Mouse (Mus musculus): ENCODE measurements at regions not wholly inside any gene's neighbourhood (a gene's known extent, or its start where the extent isn't known, plus 50 kb on each side); places are given as distances from the start of the nearest gene placed in this dataset.

GRCm38 (mm10) chr10:37280823-37281222 is 142.1 kb upstream of the Marcks start:
- Histone ChIP-seq H3K36me3 (ENCODE audit: control insufficient read depth, insufficient read depth, low read length) (no peaks in the 10 kb centered on the region), H3K4me3 (ENCODE audit: control insufficient read depth, insufficient read depth, low read length) (no peak overlapping the region), H3K4me1 (replicated peaks; ENCODE audit: control insufficient read depth, insufficient read depth, low read length) (no peaks in the 10 kb centered on the region), H3K27ac (ENCODE audit: control insufficient read depth, insufficient read depth, low read length) (no peak overlapping the region), H3K27me3 (ENCODE audit: control insufficient read depth, insufficient read depth, low read length) (no peaks in the 10 kb centered on the region)
- no peak for DNase-seq
- WGBS = 92% methylated on average over 4 of the region's 4 CpGs
- TF ChIP-seq POLR2A (IDR thresholded peaks at IDR 0.05; ENCODE audit: control insufficient read depth, extremely low read depth, insufficient read depth, low read length, poor library complexity) (no peak), CTCF (IDR thresholded peaks at IDR 0.05; ENCODE audit: borderline replicate concordance, control insufficient read depth, extremely low read depth, insufficient read depth, low read length, poor library complexity) (no peak)

- no peak overlapping the region for H3K4me3 ChIP-seq (ENCODE audit: control insufficient read depth, insufficient read depth, low read length)
- no peak overlapping the region for H3K27ac ChIP-seq (ENCODE audit: control insufficient read depth, insufficient read depth, low read length)
- TF ChIP-seq POLR2A (IDR thresholded peaks at IDR 0.05; ENCODE audit: control insufficient read depth, extremely low read depth, insufficient read depth, low read length, poor library complexity) (no peak), CTCF (IDR thresholded peaks at IDR 0.05; ENCODE audit: borderline replicate concordance, control insufficient read depth, extremely low read depth, insufficient read depth, low read length, poor library complexity) (no peak)
- no peaks in the 10 kb centered on the region for H3K27me3 ChIP-seq (ENCODE audit: control insufficient read depth, insufficient read depth, low read length)
- DNase-seq = no peak
- no peaks in the 10 kb centered on the region for H3K4me1 ChIP-seq (replicated peaks; ENCODE audit: control insufficient read depth, insufficient read depth, low read length)
- no peaks in the 10 kb centered on the region for H3K36me3 ChIP-seq (ENCODE audit: control insufficient read depth, insufficient read depth, low read length)
- WGBS = 74% methylated on average over 6 of the region's 6 CpGs
Measured at GRCm38 (mm10) chr10:37280150-37280820, 141.6 kb upstream of the Marcks start.

- H3K36me3 ChIP-seq (ENCODE audit: control insufficient read depth, insufficient read depth, low read length) = no peaks in the 10 kb centered on the region
- no peak overlapping the region for H3K4me3 ChIP-seq (ENCODE audit: control insufficient read depth, insufficient read depth, low read length)
- no peak for DNase-seq
- H3K27ac ChIP-seq (ENCODE audit: control insufficient read depth, insufficient read depth, low read length) = no peak overlapping the region
- no peaks in the 10 kb centered on the region for H3K27me3 ChIP-seq (ENCODE audit: control insufficient read depth, insufficient read depth, low read length)
- no peak for TF ChIP-seq POLR2A (IDR thresholded peaks at IDR 0.05; ENCODE audit: control insufficient read depth, extremely low read depth, insufficient read depth, low read length, poor library complexity)
- TF ChIP-seq CTCF (IDR thresholded peaks at IDR 0.05; ENCODE audit: borderline replicate concordance, control insufficient read depth, extremely low read depth, insufficient read depth, low read length, poor library complexity) = no peak
- WGBS = 94% methylated on average over 1 of the region's 1 CpGs
- no peaks in the 10 kb centered on the region for H3K4me1 ChIP-seq (replicated peaks; ENCODE audit: control insufficient read depth, insufficient read depth, low read length)
Measured at GRCm38 (mm10) chr10:37279316-37279715, 140.6 kb upstream of the Marcks start.

- 97% methylated on average over 1 of the region's 1 CpGs for whole genome bisulfite sequencing
- no peak for TF ChIP-seq CTCF (IDR thresholded peaks at IDR 0.05; ENCODE audit: borderline replicate concordance, control insufficient read depth, extremely low read depth, insufficient read depth, low read length, poor library complexity)
- no peak for TF ChIP-seq POLR2A (IDR thresholded peaks at IDR 0.05; ENCODE audit: control insufficient read depth, extremely low read depth, insufficient read depth, low read length, poor library complexity)
- no peaks in the 10 kb centered on the region for H3K4me1 ChIP-seq (replicated peaks; ENCODE audit: control insufficient read depth, insufficient read depth, low read length)
- no peaks in the 10 kb centered on the region for H3K36me3 ChIP-seq (ENCODE audit: control insufficient read depth, insufficient read depth, low read length)
- no peaks in the 10 kb centered on the region for H3K27me3 ChIP-seq (ENCODE audit: control insufficient read depth, insufficient read depth, low read length)
- H3K4me3 ChIP-seq (ENCODE audit: control insufficient read depth, insufficient read depth, low read length) = no peak overlapping the region
- H3K27ac ChIP-seq (ENCODE audit: control insufficient read depth, insufficient read depth, low read length) = no peak overlapping the region
- DNase-seq = no peak
Measured at GRCm38 (mm10) chr10:37275857-37276256, 137.1 kb upstream of the Marcks start.

- no peak overlapping the region for H3K27ac ChIP-seq (ENCODE audit: control insufficient read depth, insufficient read depth, low read length)
- no peaks in the 10 kb centered on the region for H3K36me3 ChIP-seq (ENCODE audit: control insufficient read depth, insufficient read depth, low read length)
- WGBS = 93% methylated on average over 7 of the region's 7 CpGs
- DNase-seq = no peak
- TF ChIP-seq POLR2A (IDR thresholded peaks at IDR 0.05; ENCODE audit: control insufficient read depth, extremely low read depth, insufficient read depth, low read length, poor library complexity) = no peak
- no peak for TF ChIP-seq CTCF (IDR thresholded peaks at IDR 0.05; ENCODE audit: borderline replicate concordance, control insufficient read depth, extremely low read depth, insufficient read depth, low read length, poor library complexity)
- H3K27me3 ChIP-seq (ENCODE audit: control insufficient read depth, insufficient read depth, low read length) = no peaks in the 10 kb centered on the region
- H3K4me1 ChIP-seq (replicated peaks; ENCODE audit: control insufficient read depth, insufficient read depth, low read length) = no peaks in the 10 kb centered on the region
- no peak overlapping the region for H3K4me3 ChIP-seq (ENCODE audit: control insufficient read depth, insufficient read depth, low read length)
Measured at GRCm38 (mm10) chr10:37275271-37275670, 136.6 kb upstream of the Marcks start.

GRCm38 (mm10) chr10:37271967-37272366 is 133.2 kb upstream of the Marcks start:
- TF ChIP-seq CTCF (IDR thresholded peaks at IDR 0.05; ENCODE audit: borderline replicate concordance, control insufficient read depth, extremely low read depth, insufficient read depth, low read length, poor library complexity) = no peak
- TF ChIP-seq POLR2A (IDR thresholded peaks at IDR 0.05; ENCODE audit: control insufficient read depth, extremely low read depth, insufficient read depth, low read length, poor library complexity) = no peak
- WGBS = 100% methylated on average over 1 of the region's 1 CpGs
- no peak for DNase-seq
- H3K27me3 ChIP-seq (ENCODE audit: control insufficient read depth, insufficient read depth, low read length) = no peaks in the 10 kb centered on the region
- H3K27ac ChIP-seq (ENCODE audit: control insufficient read depth, insufficient read depth, low read length) = no peak overlapping the region
- H3K4me3 ChIP-seq (ENCODE audit: control insufficient read depth, insufficient read depth, low read length) = no peak overlapping the region
- no peaks in the 10 kb centered on the region for H3K4me1 ChIP-seq (replicated peaks; ENCODE audit: control insufficient read depth, insufficient read depth, low read length)
- H3K36me3 ChIP-seq (ENCODE audit: control insufficient read depth, insufficient read depth, low read length) = no peaks in the 10 kb centered on the region

Data from thymus, adult 2 months (tissue).